ENCODE assay signal across 13 mouse cellular contexts in genomic region chr2:26602631-26603030, GRCm38 (mm10). TPM values are rescaled to one million over a fixed set of nuclear protein-coding genes. Genes with fewer than 3 reads are reported as not detected.
DNase-seq lines count a peak whose midpoint lies in the region; ATAC-seq and TF ChIP-seq lines count a peak whose summit lies in the region.
"Had no signal": no experiment of that assay in that cellular context is flagged by ENCODE, and none has a peak within 500 bp of the region (broad histone marks: within the 10 kb centered on the region; RNA-seq: fewer than 3 reads in every experiment).

No protein-coding gene starts in this region.

- H3K9me3 ChIP-seq in heart, embryonic 13.5 days, result no peaks in the 10 kb centered on the region
- no peaks in the 10 kb centered on the region for H3K9me3 ChIP-seq in limb, embryonic 14.5 days (ENCODE audit: control insufficient read depth, low read length)
- H3K9me3 ChIP-seq in midbrain, embryonic 11.5 days (ENCODE audit: control insufficient read depth, low read length), result no peaks in the 10 kb centered on the region
- H3K9me3 ChIP-seq: neural tube, embryonic 12.5 days had no signal

- TF ChIP-seq CTCF in testis, adult 2 months (IDR thresholded peaks at IDR 0.05; ENCODE audit: control insufficient read depth, insufficient read depth, insufficient replicate concordance, low read depth, low read length), result no peak

- H3K4me3 ChIP-seq in heart, embryonic 13.5 days, result peak overlapping the region; percentile 76
- peak overlapping the region; percentile 70; the same call in 1 of the 2 replicates for H3K4me3 ChIP-seq in testis, adult 2 months (ENCODE audit: control insufficient read depth, low read depth, low read length)
- no peak overlapping the region; the same call in 1 of the 2 replicates for H3K4me3 ChIP-seq in limb, embryonic 14.5 days (replicated peaks; ENCODE audit: low read length)
- no peak overlapping the region for H3K4me3 ChIP-seq in midbrain, embryonic 11.5 days (ENCODE audit: low read depth, low read length)

- 81% methylated on average over 5 of the region's 5 CpGs for WGBS in heart, embryonic 13.5 days
- WGBS in limb, embryonic 14.5 days, result 89% methylated on average over 5 of the region's 5 CpGs
- 88% methylated on average over 5 of the region's 5 CpGs for WGBS in midbrain, embryonic 11.5 days

- no peaks in the 10 kb centered on the region for H3K36me3 ChIP-seq in heart, embryonic 13.5 days
- H3K36me3 ChIP-seq in testis, adult 2 months (ENCODE audit: control insufficient read depth, insufficient read depth, low read length), result no peaks in the 10 kb centered on the region
- no peaks in the 10 kb centered on the region for H3K36me3 ChIP-seq in limb, embryonic 14.5 days (ENCODE audit: control insufficient read depth, insufficient read depth, low read length)
- no peaks in the 10 kb centered on the region for H3K36me3 ChIP-seq in midbrain, embryonic 11.5 days (ENCODE audit: control insufficient read depth, insufficient read depth, low read length)
- H3K36me3 ChIP-seq: neural tube, embryonic 12.5 days had no signal

- DNase-seq in heart, adult 9 months (ENCODE audit: low spot score in 2 of 2), result no peak
- no peak for DNase-seq in testis, postnatal 14 days (ENCODE audit: low spot score)
- no peak for DNase-seq in limb, embryonic 14.5 days (ENCODE audit: low spot score)
- no peak for DNase-seq in natural killer cell, adult 2 months (ENCODE audit: low spot score in 2 of 2)
- DNase-seq in midbrain, embryonic 11.5 days (ENCODE audit: low spot score, missing footprints), result no peak
- no peak for DNase-seq in kidney, postnatal 25 days
- DNase-seq: cerebellum, adult 8-10 months; thymus, postnatal 36 days had no signal

- peak overlapping the region; percentile 90 for H3K4me2 ChIP-seq in heart, embryonic 13.5 days
- H3K4me2 ChIP-seq in limb, embryonic 14.5 days (replicated peaks; ENCODE audit: low read depth, low read length, severe bottlenecking), result peak overlapping the region; percentile 79; the same call in 1 of the 2 replicates
- H3K4me2 ChIP-seq in midbrain, embryonic 11.5 days, result no peak overlapping the region

- ATAC-seq in heart, embryonic 13.5 days (ENCODE audit: extremely low read depth, insufficient number of reproducible peaks, low FRiP score, low TSS enrichment), result no peak
- ATAC-seq in limb, embryonic 14.5 days (ENCODE audit: low FRiP score, low read depth), result no peak
- no peak for ATAC-seq in midbrain, embryonic 11.5 days (ENCODE audit: low FRiP score)

- no peaks in the 10 kb centered on the region for H3K27me3 ChIP-seq in heart, embryonic 13.5 days (replicated peaks)
- peaks cover 2% of the 10 kb centered on the region; the same call in 1 of the 2 replicates for H3K27me3 ChIP-seq in testis, adult 2 months (ENCODE audit: control insufficient read depth, insufficient read depth, low read length)
- no peaks in the 10 kb centered on the region for H3K27me3 ChIP-seq in limb, embryonic 14.5 days (ENCODE audit: control insufficient read depth, insufficient read depth, low read length)
- peaks cover 26% of the 10 kb centered on the region for H3K27me3 ChIP-seq in midbrain, embryonic 11.5 days (ENCODE audit: control insufficient read depth, insufficient read depth, low read length)

- peak overlapping the region; percentile 90 for H3K9ac ChIP-seq in heart, embryonic 13.5 days
- H3K9ac ChIP-seq in limb, embryonic 14.5 days (ENCODE audit: low read depth, low read length, severe bottlenecking), result no peak overlapping the region
- H3K9ac ChIP-seq in midbrain, embryonic 11.5 days (ENCODE audit: low read length), result no peak overlapping the region

- no peak for TF ChIP-seq POLR2A in testis, adult 2 months (IDR thresholded peaks at IDR 0.05; ENCODE audit: control insufficient read depth, low read depth, low read length)
- TF ChIP-seq POLR2A in limb, embryonic 14.5 days (IDR thresholded peaks at IDR 0.05; ENCODE audit: borderline replicate concordance, extremely low read depth, insufficient read depth, insufficient read length), result no peak

- H3K4me1 ChIP-seq in heart, embryonic 13.5 days, result peaks cover 33% of the 10 kb centered on the region
- peaks cover 3% of the 10 kb centered on the region; the same call in 1 of the 2 replicates for H3K4me1 ChIP-seq in testis, adult 2 months (ENCODE audit: control insufficient read depth, insufficient read depth, low read length)
- peaks cover 15% of the 10 kb centered on the region for H3K4me1 ChIP-seq in limb, embryonic 14.5 days (ENCODE audit: control insufficient read depth, insufficient read depth, low read length)
- peaks cover 9% of the 10 kb centered on the region for H3K4me1 ChIP-seq in midbrain, embryonic 11.5 days (ENCODE audit: control insufficient read depth, insufficient read depth, low read length)

- no peak overlapping the region for H3K27ac ChIP-seq in heart, embryonic 13.5 days (replicated peaks)
- no peak overlapping the region for H3K27ac ChIP-seq in testis, adult 2 months (ENCODE audit: control insufficient read depth, insufficient read depth, low read depth, low read length)
- no peak overlapping the region for H3K27ac ChIP-seq in limb, embryonic 14.5 days (replicated peaks; ENCODE audit: low read depth, low read length)
- no peak overlapping the region for H3K27ac ChIP-seq in midbrain, embryonic 11.5 days (ENCODE audit: low read depth, low read length)
- H3K27ac ChIP-seq: macrophage; neural tube, embryonic 12.5 days had no signal

RNA-seq across cellular contexts. Expression of gene Agpat2, which starts 1.6 kb away (rescaled TPM):
- polyA plus RNA-seq in heart, embryonic 13.5 days (2015; fragmentation: Nextera tagmentation; extraction: Ambion mirVana), result 21.8 and 23.2 TPM in 2 replicates
- polyA plus RNA-seq in testis, adult 2 months (2012; rRNA removed), result 223 and 249 TPM in 2 replicates
- 27.8 and 35.1 TPM in 2 replicates for polyA plus RNA-seq in limb, embryonic 14.5 days (2012; rRNA removed)
- polyA plus RNA-seq in limb, embryonic 14.5 days (2014; fragmentation: Nextera tagmentation; extraction: Ambion mirVana), result 24.1 and 28.9 TPM in 2 replicates
- polyA plus RNA-seq in midbrain, embryonic 11.5 days (2014; fragmentation: Nextera tagmentation; extraction: Ambion mirVana), result 8.2 TPM in 2 replicates

RNA-seq across cellular contexts. Expression of gene Gm20532, which starts 16.2 kb away (rescaled TPM):
- not detected in 2 replicates for polyA plus RNA-seq in heart, embryonic 13.5 days (2015; fragmentation: Nextera tagmentation; extraction: Ambion mirVana)
- polyA plus RNA-seq in testis, adult 2 months (2012; rRNA removed), result not detected in 2 replicates
- not detected in 2 replicates for polyA plus RNA-seq in limb, embryonic 14.5 days (2012; rRNA removed)
- not detected in 2 replicates for polyA plus RNA-seq in limb, embryonic 14.5 days (2014; fragmentation: Nextera tagmentation; extraction: Ambion mirVana)
- not detected in 2 replicates for polyA plus RNA-seq in midbrain, embryonic 11.5 days (2014; fragmentation: Nextera tagmentation; extraction: Ambion mirVana)
- polyA plus RNA-seq: gonadal fat pad, adult 2 months; neural tube, embryonic 12.5 days had no signal

RNA-seq across cellular contexts. Expression of gene Egfl7, which starts 22.8 kb away (rescaled TPM):
- polyA plus RNA-seq in heart, embryonic 13.5 days (2015; fragmentation: Nextera tagmentation; extraction: Ambion mirVana), result 170 and 185 TPM in 2 replicates
- 27.4 and 41.2 TPM in 2 replicates for polyA plus RNA-seq in testis, adult 2 months (2012; rRNA removed)
- 262 and 311 TPM in 2 replicates for polyA plus RNA-seq in limb, embryonic 14.5 days (2012; rRNA removed)
- 104 and 108 TPM in 2 replicates for polyA plus RNA-seq in limb, embryonic 14.5 days (2014; fragmentation: Nextera tagmentation; extraction: Ambion mirVana)
- polyA plus RNA-seq in midbrain, embryonic 11.5 days (2014; fragmentation: Nextera tagmentation; extraction: Ambion mirVana), result 52.6 and 58.3 TPM in 2 replicates

RNA-seq across cellular contexts. Expression of gene Fam69b, which starts 25.6 kb away (rescaled TPM):
- polyA plus RNA-seq in heart, embryonic 13.5 days (2015; fragmentation: Nextera tagmentation; extraction: Ambion mirVana), result 17.2 and 18.7 TPM in 2 replicates
- polyA plus RNA-seq in testis, adult 2 months (2012; rRNA removed), result 10.3 and 12.0 TPM in 2 replicates
- polyA plus RNA-seq in limb, embryonic 14.5 days (2012; rRNA removed), result 42.2 and 62.8 TPM in 2 replicates
- 47.5 and 54.2 TPM in 2 replicates for polyA plus RNA-seq in limb, embryonic 14.5 days (2014; fragmentation: Nextera tagmentation; extraction: Ambion mirVana)
- 42.9 and 47.4 TPM in 2 replicates for polyA plus RNA-seq in midbrain, embryonic 11.5 days (2014; fragmentation: Nextera tagmentation; extraction: Ambion mirVana)
- polyA plus RNA-seq: macrophage had no signal

Comparison
In these comparisons a context has a peak if more than half of its experiments do, and no peak if none do; other contexts are left out.
1. H3K4me3 ChIP-seq: peak in heart, embryonic 13.5 days (single experiment) and testis, adult 2 months (single experiment); none in limb, embryonic 14.5 days (single experiment) and midbrain, embryonic 11.5 days (single experiment).